Mouse (Mus musculus) neural tube, embryonic 13.5 days (tissue): Measurements from ENCODE around the gene Plxna2. TPM values are rescaled to one million over a fixed set of nuclear protein-coding genes. Genes with fewer than 3 reads are reported as not detected.

Experiments
- ATAC-seq: fragments of 200-750 bp; cut with Nextera tagmentation; 2 replicates; pipeline ENCODE4 v1.8.0; 2017; ENCODE audit warnings: low read depth, mild to moderate bottlenecking, moderate TSS enrichment, moderate library complexity
- H3K27ac ChIP-seq: fragments of 300-500 bp; sonication (generic); replicated peaks from 2 replicates; pipeline ENCODE4 v1.5.1; 2015; ENCODE audit warnings: moderate library complexity, mild to moderate bottlenecking, inconsistent platforms
- H3K27me3 ChIP-seq: fragments of 300-500 bp; sonication (generic); 2 replicates; pipeline ENCODE4 v1.6.1; 2015; ENCODE audit warnings: mild to moderate bottlenecking, inconsistent platforms
- H3K36me3 ChIP-seq: fragments of 300-500 bp; sonication (generic); 2 replicates; pipeline ENCODE4 v1.6.1; 2015; ENCODE audit warnings: mild to moderate bottlenecking, inconsistent platforms
- H3K4me1 ChIP-seq: fragments of 300-500 bp; sonication (generic); replicated peaks from 2 replicates; pipeline ENCODE4 v1.6.1; 2015; ENCODE audit warnings: inconsistent platforms
- H3K4me2 ChIP-seq: fragments of 300-500 bp; sonication (generic); 2 replicates; pipeline ENCODE4 v1.6.1; 2015; ENCODE audit warnings: inconsistent platforms, mild to moderate bottlenecking, moderate library complexity
- H3K4me3 ChIP-seq: fragments of 300-500 bp; sonication (generic); 2 replicates; pipeline ENCODE4 v1.5.1; 2015; ENCODE audit warnings: mild to moderate bottlenecking, inconsistent platforms
- H3K9ac ChIP-seq: fragments of 300-500 bp; sonication (generic); 2 replicates; pipeline ENCODE4 v1.6.1; 2015; ENCODE audit warnings: moderate library complexity, mild to moderate bottlenecking, inconsistent platforms
- H3K9me3 ChIP-seq: fragments of 300-500 bp; sonication (generic); 2 replicates; pipeline ENCODE4 v1.6.1; 2016; ENCODE audit warnings: inconsistent platforms
- WGBS: fragments of 180-500 bp; shearing (Covaris S2); methylation state at CpG from one replicate; pipeline ENCODE4 v1.1.7; 2015; 5-methylcytosine and 5-hydroxymethylcytosine counted together
- polyA plus RNA-seq: library from polyadenylated mRNA; unstranded; fragments of >200 nt; fragmentation: Nextera tagmentation; extraction: Ambion mirVana; gene quantifications from 2 replicates; pipeline ENCODE4 v1.2.1, GENCODE M21; 2015

Gene Plxna2
- polyA plus RNA-seq = 42.6 and 50.5 TPM in 2 replicates

DNA sequence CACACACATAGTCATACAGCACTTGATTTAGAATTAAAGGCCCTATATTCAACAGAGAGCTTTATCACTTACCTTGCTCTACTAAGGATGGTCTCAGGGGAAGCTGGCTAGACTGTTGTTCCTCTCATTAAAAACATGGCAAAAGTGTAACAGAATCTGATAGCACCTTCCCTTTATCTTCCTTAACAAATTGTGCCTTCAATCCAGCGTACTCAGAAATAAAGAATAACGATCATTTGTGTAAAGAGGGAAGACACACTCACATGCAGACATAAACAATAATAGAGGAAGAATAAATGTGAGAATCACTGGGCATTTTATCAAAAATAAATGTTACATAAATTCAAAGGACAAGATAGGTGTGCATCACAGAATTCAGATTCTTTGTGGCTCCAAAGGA is at the start of gene Plxna2:
Gene Plxna2 (plus strand): TSS at position 301 of the 400 bp plus-strand sequence.
- Histone ChIP-seq H3K36me3 (no peaks in the 10 kb centered on the region), H3K4me1 (peaks cover 34% of the 10 kb centered on the region), H3K4me2 (peak within 1 kb of the TSS; percentile 85), H3K9me3 (no peaks in the 10 kb centered on the region), H3K4me3 (peak within 1 kb of the TSS; percentile 99), H3K9ac (peak within 1 kb of the TSS; percentile 99; the same call in 1 of the 2 replicates), H3K27me3 (no peaks in the 10 kb centered on the region), H3K27ac (peak within 1 kb of the TSS; percentile 97)
- WGBS = 93% methylated on average over 2 of the region's 2 CpGs
- no peak for ATAC-seq

DNA sequence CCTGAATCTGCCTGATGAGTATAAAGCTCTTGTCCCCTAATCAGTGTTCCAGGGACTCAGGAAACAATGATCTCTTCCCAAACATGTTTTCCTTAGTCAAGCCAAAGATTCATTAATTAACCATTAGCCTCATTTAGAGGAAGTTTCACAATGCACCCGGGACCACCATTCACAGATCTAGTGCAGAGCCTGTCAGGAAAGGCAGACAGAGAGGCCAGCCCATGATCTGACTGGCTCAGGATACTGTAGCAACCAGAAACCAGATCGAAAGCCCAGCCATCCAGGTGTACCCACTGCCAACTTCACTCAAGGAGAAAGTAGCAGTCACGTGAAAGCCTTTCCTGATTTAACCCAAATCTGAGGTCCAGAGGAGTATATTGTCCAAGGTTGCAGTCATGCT is 44.1 kb upstream of the Plxna2 start:
- ATAC-seq = no peak

DNA sequence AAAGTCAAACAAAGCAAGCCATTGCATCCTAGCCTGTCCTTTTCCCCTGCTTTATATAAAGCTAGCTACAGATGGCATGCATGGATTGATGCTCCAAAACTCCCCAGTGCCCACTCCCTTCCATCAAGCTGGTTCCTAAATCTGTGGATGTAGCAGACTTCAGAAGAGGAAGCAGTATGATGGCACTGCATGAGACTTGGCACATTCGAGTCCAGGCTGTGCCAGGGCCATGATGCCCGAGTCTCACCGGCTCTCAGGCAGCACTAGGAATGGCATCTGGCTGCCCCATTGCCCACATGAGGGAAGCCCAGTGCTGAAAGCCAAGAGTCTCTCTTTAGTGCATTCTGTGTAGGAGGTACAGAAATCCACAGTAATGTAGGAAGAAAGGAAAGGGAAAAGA is 39.7 kb upstream of the Plxna2 start:
- H3K9me3 ChIP-seq = no peaks in the 10 kb centered on the region
- H3K4me1 ChIP-seq = peaks cover 3% of the 10 kb centered on the region; the same call in 1 of the 2 replicates
- no peak overlapping the region for H3K9ac ChIP-seq
- no peak for ATAC-seq
- WGBS = 84% methylated on average over 3 of the region's 3 CpGs
- no peaks in the 10 kb centered on the region for H3K27me3 ChIP-seq
- H3K27ac ChIP-seq = no peak overlapping the region
- H3K4me2 ChIP-seq = no peak overlapping the region
- no peak overlapping the region for H3K4me3 ChIP-seq
- no peaks in the 10 kb centered on the region for H3K36me3 ChIP-seq

More for the DNA sequence above, 44.1 kb upstream of the Plxna2 start:
- no peak overlapping the region for H3K4me2 ChIP-seq
- H3K27ac ChIP-seq = no peak overlapping the region
- WGBS = 78% methylated on average over 3 of the region's 3 CpGs
- H3K4me1 ChIP-seq = peaks cover 3% of the 10 kb centered on the region; the same call in 1 of the 2 replicates
- no peaks in the 10 kb centered on the region for H3K9me3 ChIP-seq
- H3K4me3 ChIP-seq = no peak overlapping the region
- no peaks in the 10 kb centered on the region for H3K36me3 ChIP-seq
- no peak overlapping the region for H3K9ac ChIP-seq
- H3K27me3 ChIP-seq = no peaks in the 10 kb centered on the region

DNA sequence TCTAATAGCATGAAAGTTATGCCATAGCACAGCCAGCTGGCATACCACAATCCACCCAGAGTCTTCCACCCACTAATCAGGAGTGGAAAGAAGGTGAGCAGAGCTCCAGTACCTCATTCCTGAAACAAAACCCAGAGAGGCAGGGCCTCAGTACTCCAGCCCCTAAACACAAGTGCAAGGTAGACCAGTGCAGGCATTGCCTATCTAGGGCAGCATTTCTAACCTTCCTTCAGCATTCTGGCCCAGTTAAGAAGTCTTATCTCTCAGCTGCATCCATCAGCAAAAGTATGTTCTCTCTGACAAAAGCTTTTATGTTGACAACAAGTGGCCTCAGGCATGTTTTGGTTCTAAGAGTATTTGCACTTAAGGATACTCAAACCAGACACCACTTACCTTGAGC is 37.5 kb upstream of the Plxna2 start:
- no peaks in the 10 kb centered on the region for H3K27me3 ChIP-seq
- ATAC-seq = no peak
- no peaks in the 10 kb centered on the region for H3K36me3 ChIP-seq
- no peak overlapping the region for H3K9ac ChIP-seq
- H3K4me2 ChIP-seq = no peak overlapping the region
- no peaks in the 10 kb centered on the region; the same call in 1 of the 2 replicates for H3K4me1 ChIP-seq
- H3K27ac ChIP-seq = no peak overlapping the region
- H3K9me3 ChIP-seq = no peaks in the 10 kb centered on the region
- H3K4me3 ChIP-seq = no peak overlapping the region

DNA sequence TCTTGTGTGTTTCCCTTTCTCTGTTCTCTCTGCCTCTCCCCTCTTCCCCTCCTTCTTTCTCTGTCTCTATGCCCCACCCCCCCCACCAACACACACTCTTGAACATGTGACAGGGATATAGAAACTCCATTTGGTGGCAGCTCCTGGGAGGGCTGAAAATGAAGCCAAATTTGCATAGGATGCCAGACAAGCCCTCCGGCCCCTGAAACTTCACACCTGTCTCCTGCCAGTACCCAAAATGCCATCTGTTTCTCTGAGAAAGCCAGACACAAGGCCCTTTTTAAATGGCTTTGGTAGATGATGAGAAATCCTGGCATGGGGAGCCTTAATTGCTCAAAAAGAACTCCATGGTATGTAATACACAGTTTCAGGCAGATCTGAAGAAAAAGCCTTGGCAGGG is 31.3 kb upstream of the Plxna2 start:
- Histone ChIP-seq H3K4me3 (no peak overlapping the region), H3K27ac (no peak overlapping the region), H3K4me1 (peaks cover 34% of the 10 kb centered on the region), H3K9me3 (no peaks in the 10 kb centered on the region), H3K36me3 (no peaks in the 10 kb centered on the region), H3K27me3 (no peaks in the 10 kb centered on the region), H3K4me2 (no peak overlapping the region), H3K9ac (no peak overlapping the region)
- 59% methylated on average over 1 of the region's 1 CpGs for WGBS
- ATAC-seq = no peak

DNA sequence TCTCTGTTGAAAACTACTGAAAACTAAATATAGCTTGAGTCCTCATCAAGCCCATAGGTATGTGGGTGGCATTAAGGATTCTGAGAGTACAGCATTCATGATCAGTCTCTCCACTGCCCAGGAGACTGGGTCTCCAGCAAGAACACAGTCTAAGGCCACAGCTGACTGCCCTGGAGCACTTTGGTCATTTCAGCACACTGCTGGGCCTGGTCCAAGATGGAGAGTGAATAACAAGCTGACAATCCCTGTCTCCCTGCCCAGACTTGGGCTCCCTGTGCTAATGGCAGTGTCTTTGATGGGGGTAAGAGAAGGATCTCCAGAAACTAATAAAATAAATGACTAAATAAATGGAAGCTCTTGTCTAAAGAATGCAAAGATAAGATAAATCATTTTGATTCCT is 30.5 kb upstream of the Plxna2 start:
- Histone ChIP-seq H3K4me3 (no peak overlapping the region), H3K27ac (peak overlapping the region; percentile 38; the same call in 1 of the 2 replicates), H3K9me3 (no peaks in the 10 kb centered on the region), H3K4me1 (peaks cover 34% of the 10 kb centered on the region), H3K36me3 (no peaks in the 10 kb centered on the region), H3K9ac (no peak overlapping the region), H3K27me3 (no peaks in the 10 kb centered on the region), H3K4me2 (no peak overlapping the region)
- ATAC-seq = peak; percentile 74

DNA sequence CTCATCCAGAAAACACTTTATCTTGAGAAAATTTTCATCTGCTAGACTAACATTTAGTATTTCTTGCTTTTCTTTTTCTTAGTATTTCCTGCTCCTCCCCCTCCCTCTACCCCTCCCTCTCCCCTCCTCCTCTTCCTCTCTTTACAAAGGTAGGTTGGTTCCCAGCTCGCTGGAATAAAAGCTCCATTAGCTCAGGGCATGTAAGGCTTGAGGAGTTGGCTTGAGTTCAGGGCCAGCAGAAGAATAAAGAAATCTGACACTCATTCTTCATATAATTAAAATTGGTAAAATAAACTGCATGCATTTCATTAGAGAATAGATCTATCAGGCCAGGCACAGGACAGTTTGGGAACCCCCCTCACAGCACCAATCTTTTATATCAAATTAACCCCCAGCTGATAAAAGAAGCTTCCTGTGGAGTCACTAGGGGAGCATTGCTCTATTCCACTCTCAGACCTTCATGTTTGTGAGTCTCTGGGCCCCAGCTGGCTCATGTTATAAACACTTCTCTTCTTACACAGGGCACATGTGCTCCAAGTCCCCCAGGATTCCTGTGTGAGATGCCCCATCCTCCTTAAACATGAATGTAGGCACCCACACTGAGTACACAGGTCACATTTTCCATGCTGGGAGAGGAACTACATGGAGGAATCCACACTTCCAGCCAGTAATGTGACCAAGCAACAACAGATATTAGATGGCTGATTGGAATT is 29.9 kb upstream of the Plxna2 start:
- Histone ChIP-seq H3K4me2 (no peak overlapping the region), H3K9ac (no peak overlapping the region), H3K9me3 (no peaks in the 10 kb centered on the region), H3K4me1 (peaks cover 34% of the 10 kb centered on the region), H3K27ac (0 out of 2 replicates have a peak overlapping the region, but pooled peaks have one; percentile 38), H3K27me3 (no peaks in the 10 kb centered on the region), H3K4me3 (no peak overlapping the region), H3K36me3 (no peaks in the 10 kb centered on the region)
- peak; percentile 56 for ATAC-seq
- 21% methylated on average over 1 of the region's 1 CpGs for WGBS

DNA sequence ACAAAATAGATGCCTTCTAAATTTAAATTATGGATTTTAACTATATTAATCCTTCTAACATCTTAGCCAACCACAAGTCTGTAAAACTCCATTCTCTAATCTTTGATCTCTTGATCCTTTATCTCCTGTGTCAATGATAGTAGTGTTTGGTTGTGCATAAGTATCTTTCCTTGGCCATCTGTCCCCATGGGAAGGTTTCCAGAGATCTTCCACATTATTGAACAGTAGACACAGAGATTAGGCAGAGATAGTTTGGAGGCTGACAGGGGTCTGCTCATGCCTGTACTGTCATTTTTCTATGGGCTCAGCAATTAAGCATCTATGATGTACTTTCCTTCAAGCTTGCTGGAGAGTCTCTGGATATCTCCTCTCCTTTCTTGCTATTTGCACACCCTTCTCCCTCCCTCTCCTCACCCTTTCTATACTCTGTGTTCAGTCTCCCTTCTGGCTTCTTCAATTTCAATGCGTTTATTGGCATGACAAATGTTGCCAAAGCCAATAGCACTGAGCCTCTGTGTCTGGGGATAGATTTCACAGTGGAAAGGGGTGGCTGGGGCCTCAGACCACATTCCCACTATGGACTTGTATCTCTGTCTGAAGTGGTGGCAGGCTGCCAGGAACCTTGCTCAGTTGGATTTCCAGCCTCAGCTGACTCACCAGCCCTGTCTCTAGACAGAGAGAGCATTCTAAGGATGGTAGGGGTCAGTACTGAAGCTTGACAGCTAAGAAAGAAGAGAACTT is 29.1 kb upstream of the Plxna2 start:
- Histone ChIP-seq H3K4me3 (no peak overlapping the region), H3K4me2 (no peak overlapping the region), H3K27ac (peak overlapping the region; percentile 52; the same call in 1 of the 2 replicates), H3K9ac (no peak overlapping the region), H3K4me1 (peaks cover 34% of the 10 kb centered on the region), H3K27me3 (no peaks in the 10 kb centered on the region), H3K36me3 (no peaks in the 10 kb centered on the region), H3K9me3 (no peaks in the 10 kb centered on the region)
- WGBS = 33% methylated on average over 1 of the region's 1 CpGs
- ATAC-seq = peak; percentile 56; the same call in 1 of the 2 replicates

DNA sequence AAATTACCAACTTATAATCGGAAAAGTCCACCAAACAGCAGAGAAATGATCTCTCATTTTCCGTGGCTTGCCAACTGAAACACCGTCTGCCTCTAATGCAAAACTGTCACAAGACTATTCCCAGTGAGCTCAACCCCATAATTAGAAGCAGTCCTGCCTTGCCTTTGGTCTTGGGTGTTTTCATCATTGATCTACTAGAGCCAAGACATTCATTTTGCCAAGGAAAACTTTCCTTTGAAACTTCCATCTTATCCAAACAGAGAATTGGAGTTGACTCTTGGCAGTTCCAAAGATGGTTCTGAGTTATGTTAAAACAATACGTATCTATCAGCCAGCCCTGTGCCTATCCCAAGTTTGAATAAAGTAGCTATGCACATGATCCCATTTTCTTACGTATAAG is 24.9 kb upstream of the Plxna2 start:
- H3K9ac ChIP-seq = no peak overlapping the region
- H3K36me3 ChIP-seq = no peaks in the 10 kb centered on the region
- no peak overlapping the region for H3K4me2 ChIP-seq
- no peak for ATAC-seq
- WGBS = 82% methylated on average over 5 of the region's 5 CpGs
- no peak overlapping the region for H3K4me3 ChIP-seq
- peaks cover 16% of the 10 kb centered on the region for H3K4me1 ChIP-seq
- H3K27me3 ChIP-seq = no peaks in the 10 kb centered on the region
- H3K27ac ChIP-seq = no peak overlapping the region
- no peaks in the 10 kb centered on the region for H3K9me3 ChIP-seq

DNA sequence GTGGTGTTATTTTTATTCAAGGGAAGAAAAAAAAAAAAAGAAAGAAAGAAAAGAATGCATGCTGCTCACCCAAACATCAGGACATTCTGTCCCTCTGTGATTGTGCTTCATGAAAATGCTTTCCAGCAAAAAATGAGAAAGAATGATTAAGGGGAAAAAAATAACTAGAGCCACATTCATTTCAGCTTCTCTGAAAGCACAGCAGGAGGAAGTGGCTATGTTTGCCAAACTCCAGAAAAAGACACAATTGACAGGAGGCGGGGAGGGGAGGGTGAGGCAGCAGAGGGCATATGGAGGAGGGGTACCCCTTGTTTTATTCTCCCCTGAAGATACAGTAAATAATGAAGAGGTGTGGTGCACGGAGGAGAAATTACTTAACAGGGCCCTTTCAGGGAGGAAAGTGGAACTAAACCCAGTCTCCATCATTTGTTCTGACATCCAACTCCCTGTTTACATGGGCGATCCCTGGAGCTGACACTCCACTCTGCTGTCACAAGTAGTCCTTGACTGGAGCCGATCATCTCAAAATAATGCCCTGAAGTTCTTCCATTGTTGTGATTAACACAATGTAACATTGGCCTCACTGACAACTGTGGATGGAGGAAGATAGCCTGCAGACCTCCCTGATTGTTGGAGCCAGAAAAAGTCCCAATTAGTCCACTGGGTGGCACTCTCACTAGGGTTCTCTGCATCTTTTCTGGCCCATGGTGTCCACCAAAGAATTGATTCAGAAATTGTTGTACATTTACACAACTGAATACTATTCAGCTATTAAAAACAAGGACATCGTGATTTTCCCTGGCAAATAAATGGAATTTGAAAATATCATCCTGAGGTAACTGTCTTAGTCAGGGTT is 10.4 kb upstream of the Plxna2 start:
- Histone ChIP-seq H3K4me2 (no peak overlapping the region), H3K27me3 (no peaks in the 10 kb centered on the region), H3K27ac (no peak overlapping the region), H3K9me3 (no peaks in the 10 kb centered on the region), H3K36me3 (no peaks in the 10 kb centered on the region), H3K9ac (no peak overlapping the region), H3K4me3 (no peak overlapping the region), H3K4me1 (peaks cover 7% of the 10 kb centered on the region; the same call in 1 of the 2 replicates)
- no peak for ATAC-seq
- 66% methylated on average over 5 of the region's 5 CpGs for WGBS

DNA sequence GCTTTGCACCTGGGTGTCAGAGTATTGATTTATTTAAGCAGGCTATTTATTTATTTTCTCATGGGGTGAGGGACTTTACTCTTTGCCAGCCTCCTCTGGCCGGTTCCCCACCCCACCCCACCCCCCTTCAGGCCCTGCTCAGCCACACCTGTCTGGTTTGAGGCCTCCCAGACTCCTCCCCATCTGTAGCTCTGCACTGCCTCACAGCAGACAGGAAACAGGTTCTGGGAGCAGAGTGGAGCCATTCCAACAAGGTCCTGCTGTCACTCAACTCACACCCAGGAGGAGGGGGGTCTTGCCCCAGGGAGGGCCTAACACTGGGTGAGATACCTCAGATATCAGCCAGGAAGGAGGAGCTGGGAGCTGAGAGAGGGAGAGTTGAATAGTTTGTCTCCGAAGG is 7.5 kb upstream of the Plxna2 start:
- Histone ChIP-seq H3K9me3 (no peaks in the 10 kb centered on the region), H3K36me3 (no peaks in the 10 kb centered on the region), H3K4me1 (peaks cover 20% of the 10 kb centered on the region), H3K27ac (no peak overlapping the region), H3K4me3 (no peak overlapping the region), H3K27me3 (no peaks in the 10 kb centered on the region), H3K9ac (no peak overlapping the region), H3K4me2 (no peak overlapping the region)
- 8% methylated on average over 2 of the region's 2 CpGs for WGBS
- ATAC-seq = no peak

DNA sequence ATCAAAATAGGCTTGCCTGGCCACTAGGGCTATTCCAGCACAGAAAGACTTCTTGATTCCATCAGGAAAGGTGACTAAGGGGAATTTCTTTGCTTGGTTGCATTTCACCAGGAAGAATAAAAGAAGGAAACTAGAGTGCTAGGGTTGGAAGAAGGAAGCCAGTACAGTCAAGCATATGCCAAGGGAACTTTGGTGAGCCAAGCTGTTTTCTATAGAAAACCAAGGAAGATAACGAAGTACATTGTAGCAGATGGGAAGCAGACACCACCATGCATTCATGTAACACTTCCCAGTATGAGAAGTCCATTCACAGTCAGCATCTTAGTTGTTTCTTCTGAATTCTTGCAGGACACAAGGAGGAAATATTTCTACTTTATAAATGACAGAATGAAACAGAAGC is 5.4 kb upstream of the Plxna2 start:
- no peak for ATAC-seq
- Histone ChIP-seq H3K4me1 (peaks cover 20% of the 10 kb centered on the region), H3K36me3 (no peaks in the 10 kb centered on the region), H3K27me3 (no peaks in the 10 kb centered on the region), H3K27ac (no peak overlapping the region), H3K4me2 (no peak overlapping the region), H3K9me3 (no peaks in the 10 kb centered on the region), H3K4me3 (no peak overlapping the region), H3K9ac (no peak overlapping the region)
- WGBS = 89% methylated on average over 1 of the region's 1 CpGs
